Mouse (Mus musculus): ENCODE measurements around the gene Spn. TPM values are rescaled to one million over a fixed set of nuclear protein-coding genes. Genes with fewer than 3 reads are reported as not detected.

Gene Spn
- total RNA-seq, 2 experiments from 2014 or later, result 15.8 to 60.0 TPM

DNA sequence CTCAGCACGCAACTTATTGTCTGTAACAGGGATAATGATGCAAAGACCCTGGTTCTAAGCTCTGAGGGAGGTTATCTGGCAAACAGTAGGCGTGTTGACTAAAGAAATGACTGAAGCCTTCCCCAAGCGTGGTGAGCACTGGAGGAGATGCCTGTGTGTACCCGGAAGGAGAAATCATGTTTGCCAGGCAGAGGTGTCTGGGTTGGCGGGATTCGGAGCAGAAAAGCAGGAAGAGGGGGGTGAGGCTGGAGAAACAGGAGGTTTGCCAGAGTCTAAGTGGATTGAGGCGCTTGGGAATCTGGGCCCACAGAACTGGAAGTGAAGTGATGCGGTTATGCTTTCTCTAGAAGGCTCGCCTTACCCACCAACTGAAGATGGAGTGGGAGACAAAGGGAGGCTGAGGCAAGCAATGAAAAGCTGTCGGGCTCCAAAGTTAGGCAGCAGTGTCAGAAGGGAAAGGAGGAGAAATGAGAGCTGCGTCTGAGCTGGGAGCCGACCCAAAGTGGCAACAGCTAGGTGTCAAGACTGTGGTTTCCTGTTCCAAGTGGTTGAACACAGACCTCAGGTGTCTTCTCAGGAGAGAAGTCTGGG, 25.3 kb downstream of the Spn start:
- ATAC-seq (replicated peaks; ENCODE audit: low FRiP score, poor library complexity, severe bottlenecking), result no peak

DNA sequence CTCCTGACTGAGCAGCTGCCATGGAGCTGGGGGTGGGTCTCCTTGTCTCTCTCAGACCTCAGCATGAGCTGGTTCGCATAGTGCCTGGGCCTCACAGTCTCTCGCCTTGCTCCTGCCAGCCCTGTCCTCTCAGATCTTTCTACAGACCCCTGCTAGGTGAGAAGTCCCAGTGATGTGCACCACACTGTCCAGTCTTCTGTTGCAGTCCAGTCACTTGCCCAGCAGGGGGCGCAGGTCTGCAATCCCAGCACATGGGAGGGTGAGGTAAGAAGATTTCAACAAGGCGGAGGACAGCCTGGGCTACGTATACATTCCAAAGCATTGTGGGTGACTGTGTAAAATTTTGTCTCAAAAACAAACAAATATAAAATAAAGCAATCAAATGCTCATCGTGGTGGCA, 26.2 kb downstream of the Spn start:
- ATAC-seq (replicated peaks; ENCODE audit: low FRiP score, poor library complexity, severe bottlenecking), result peak; percentile 67

DNA sequence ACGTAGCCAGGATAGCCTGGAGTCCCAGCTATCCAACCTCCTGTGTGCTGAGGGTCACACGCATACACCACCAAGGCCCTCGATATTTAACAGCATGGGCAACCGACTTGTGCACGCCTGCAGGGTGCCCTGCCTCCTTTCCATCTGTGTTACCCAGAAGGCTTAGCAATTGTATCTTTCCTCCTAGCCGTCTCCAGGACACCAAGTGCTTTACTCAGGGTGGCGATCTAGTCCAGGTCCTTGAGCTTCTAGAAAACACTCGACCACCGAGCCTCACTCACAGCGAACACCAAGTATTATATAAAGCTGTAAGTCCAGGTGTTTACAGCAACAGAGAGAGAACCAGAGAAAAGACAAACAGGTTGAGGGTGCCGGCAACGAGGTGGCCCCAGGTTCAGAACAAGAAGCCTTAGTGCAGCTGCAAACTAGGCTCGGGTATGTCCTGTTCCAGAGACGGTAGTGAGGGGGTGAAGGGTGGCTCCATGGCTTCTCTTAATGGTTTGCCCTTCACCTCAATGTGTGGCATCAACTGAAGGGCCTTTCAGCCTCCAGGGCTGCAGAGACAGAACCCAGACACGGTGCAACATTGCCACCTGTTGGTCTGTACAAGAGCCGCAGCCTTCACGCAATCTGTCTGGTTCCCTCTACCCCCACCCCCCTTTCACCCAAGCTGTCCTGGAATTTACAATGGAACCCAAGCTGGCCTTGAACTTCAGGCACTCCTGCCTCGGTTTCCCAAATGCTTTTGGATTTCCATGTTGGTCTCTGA, 27.2 kb downstream of the Spn start:
- ATAC-seq (replicated peaks; ENCODE audit: low FRiP score, poor library complexity, severe bottlenecking), result peak; percentile 70

DNA sequence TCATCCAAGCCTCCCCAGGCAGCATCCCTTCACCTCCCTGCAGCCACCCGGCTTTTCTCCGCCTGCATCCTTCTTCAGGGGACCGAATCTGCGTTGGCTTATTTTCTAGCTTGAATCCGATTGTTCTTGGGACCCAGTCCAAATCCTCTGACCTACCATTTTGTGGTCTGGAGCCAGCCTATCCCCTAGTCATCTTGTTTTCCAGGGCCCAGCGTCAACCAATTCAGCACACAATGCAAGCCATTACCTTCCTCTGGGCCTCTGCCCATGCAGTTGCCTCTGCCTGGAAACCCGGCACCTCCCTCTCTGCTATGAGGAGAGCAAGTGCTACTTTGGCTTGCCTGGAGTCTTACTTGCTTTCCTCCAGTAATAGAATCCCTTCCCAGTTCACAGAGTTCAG, 32.1 kb downstream of the Spn start:
- ATAC-seq (replicated peaks; ENCODE audit: low FRiP score, poor library complexity, severe bottlenecking), result no peak

DNA sequence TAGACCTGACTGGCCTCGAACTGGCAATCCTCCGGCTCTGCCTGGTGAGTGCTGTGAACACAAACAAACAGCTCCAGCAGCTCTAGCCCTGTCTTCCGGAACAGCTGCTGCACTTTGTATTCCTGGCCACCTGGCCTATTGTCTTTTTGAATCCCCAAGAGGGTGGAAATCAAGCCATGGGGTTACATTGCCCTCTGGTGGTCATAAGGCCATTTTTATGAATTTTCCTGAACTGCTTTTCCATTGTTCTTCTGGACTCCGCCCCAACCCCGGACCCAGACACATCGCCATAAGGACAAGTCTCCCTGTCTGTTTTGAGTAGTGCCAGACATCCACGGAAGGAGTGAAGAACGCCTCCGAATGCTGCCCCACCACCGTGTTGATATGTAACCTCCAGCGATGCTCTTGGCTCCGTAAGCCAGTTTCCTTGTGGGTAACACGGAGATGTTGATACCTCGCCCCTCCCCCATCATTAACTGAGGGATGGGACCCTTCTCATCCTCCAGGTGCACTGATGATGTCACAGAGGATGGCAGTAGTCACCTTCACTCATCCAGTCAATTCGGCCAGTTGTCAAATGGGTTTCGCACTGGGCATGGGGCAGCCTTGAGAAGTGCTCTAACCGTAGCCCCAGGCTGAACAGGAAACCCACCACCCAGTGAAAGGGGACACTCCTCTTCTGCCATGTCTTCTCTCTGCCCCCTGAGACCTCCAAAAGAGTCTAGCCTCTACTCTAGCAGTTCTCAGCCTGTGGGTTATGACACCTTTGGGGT, 32.9 kb downstream of the Spn start:
- peak; percentile 54 for ATAC-seq (replicated peaks; ENCODE audit: low FRiP score, poor library complexity, severe bottlenecking)

DNA sequence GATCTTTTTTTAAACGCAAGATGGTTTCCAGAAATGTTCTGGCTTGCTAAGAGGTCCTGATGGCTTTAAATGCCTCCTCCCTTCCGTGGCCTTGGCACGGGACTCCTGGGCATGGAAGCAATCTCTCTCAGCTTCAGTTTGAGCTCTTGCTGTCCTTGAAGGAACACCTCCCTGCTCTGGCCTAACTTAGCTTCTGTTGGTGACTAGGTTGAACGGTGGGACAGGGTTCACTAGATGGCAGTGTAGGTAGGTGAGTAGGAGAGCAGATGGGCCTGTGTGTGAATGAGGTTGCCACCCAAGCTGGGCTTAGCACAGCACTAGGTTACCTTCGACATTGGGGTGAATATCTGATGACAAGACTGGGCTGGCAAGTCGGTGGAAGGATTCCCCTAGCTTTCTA, 33.7 kb downstream of the Spn start:
- peak; percentile 54 for ATAC-seq (replicated peaks; ENCODE audit: low FRiP score, poor library complexity, severe bottlenecking)

DNA sequence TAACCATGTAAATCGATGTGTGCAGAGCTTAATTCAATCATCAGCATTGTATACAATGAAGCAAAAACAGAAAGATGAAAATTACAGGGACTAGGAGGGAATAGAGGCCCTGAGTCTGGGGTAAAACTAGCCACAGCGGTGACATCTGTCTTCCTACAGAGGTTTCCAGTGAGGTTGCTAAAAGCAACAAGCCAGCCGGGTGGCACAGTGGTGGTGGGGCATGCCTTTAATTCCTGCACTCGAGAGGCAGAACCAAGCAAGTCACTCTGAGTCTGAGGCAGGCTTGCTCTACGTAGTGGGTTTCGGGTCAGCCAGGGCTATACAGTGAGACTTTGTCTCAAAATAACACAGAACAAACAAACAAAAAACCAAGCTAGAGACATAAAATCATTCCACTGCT, 35.5 kb downstream of the Spn start:
- ATAC-seq (replicated peaks; ENCODE audit: low FRiP score, poor library complexity, severe bottlenecking), result no peak

DNA sequence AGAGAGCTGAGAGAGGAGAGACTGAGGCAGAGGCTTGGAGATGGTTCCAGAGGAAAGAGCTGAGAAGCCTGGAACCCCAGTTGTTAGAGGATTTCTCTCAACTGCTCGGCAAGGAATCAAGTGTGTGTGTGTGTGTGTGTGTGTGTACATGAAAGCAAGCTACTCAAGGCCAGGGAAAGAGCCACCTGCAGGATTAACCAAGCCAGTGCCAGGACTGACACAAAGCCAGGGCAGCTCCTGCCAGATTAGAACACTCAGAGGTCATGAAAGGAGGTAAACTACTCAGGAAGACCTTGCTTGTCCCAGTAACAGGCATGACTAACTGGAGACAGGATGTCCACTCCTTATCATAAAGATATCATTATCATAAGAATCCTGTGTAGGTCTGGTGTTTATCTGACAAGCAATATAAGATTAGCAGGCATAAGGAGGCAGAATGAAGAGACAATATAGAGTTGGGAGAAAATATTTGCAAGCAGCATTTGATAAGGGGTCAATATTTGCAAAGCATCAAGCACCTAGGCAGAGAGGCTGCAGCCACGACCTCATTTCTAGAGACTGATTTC, 36.1 kb downstream of the Spn start:
- no peak for ATAC-seq (replicated peaks; ENCODE audit: low FRiP score, poor library complexity, severe bottlenecking)

DNA sequence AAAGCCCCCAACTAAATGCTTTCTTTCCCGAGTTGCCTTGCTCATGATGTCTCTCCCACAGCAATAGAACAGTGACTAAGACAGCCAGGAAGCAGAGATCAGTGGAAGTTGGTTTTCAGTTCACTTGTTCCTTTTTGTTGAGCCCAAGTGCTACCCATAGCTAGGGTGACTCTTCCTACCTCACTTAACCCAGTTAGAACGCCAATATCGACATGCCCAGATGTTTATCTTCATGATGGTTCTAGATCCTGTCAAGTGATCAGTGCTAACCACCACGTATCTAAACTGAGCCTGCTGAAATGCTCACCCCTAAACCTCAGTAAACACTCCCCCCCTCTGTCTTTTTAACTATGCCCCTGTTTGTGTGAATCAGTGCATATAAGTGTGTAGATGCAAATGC, 38.1 kb downstream of the Spn start:
- ATAC-seq (replicated peaks; ENCODE audit: low FRiP score, poor library complexity, severe bottlenecking), result no peak

DNA sequence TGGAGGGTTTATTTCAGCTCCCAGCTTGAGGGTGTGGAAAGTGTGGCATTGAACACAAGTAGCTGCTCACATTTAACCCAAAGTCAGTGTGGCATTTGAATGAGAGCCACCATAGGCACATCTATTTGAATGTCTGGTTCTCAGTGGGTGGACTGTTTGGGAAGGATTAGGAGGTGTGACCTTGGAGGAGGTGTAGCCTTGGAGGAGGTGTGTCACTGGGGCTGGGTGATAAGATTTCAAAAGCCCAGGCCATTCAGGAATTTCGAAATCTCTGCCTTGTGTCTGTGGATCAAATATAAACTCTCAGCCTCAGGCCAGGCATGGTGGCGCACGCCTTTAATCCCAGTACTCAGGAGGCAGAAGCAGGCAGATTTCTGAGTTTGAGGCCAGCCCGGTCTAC, 38.7 kb downstream of the Spn start:
- ATAC-seq (replicated peaks; ENCODE audit: low FRiP score, poor library complexity, severe bottlenecking), result no peak

DNA sequence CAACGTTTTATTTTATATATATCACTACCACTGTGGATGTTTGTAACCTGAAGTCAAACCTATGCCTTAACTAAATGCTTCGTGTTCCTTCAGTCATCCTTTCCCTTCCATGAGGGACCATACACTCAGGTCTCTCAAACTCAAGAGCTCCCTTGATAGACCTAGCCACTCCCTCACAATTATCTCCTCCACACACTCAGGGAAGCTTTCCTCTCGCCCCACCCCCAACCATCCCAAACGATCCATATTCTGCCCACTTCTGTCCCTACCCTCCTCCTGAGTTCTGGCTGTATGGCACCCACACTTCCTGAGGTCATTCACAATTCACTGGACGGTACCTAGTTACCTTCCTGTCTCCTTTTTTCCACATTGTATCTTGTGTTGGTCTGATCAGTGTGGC, 39.1 kb downstream of the Spn start:
- peak; percentile 60 for ATAC-seq (replicated peaks; ENCODE audit: low FRiP score, poor library complexity, severe bottlenecking)

DNA sequence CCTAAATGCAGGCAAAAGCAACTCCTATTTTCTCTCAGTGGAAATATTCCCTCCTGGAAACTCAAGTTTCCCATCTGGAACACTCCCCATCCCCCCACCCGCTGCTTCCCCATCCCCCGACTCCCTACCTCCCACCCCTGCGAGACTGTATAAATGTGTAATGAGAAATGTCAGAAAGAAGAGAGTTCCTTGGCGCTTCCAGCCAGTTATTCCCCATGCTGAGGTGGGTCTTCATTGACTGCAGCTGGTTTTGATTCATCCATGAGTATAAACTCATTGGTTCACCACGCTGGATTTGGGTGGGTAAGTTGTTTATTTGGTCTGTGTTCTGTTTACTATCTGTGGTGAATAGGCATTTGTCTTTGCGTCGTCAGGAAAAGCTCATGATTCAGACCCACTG, 41.2 kb downstream of the Spn start:
- ATAC-seq (replicated peaks; ENCODE audit: low FRiP score, poor library complexity, severe bottlenecking), result no peak

DNA sequence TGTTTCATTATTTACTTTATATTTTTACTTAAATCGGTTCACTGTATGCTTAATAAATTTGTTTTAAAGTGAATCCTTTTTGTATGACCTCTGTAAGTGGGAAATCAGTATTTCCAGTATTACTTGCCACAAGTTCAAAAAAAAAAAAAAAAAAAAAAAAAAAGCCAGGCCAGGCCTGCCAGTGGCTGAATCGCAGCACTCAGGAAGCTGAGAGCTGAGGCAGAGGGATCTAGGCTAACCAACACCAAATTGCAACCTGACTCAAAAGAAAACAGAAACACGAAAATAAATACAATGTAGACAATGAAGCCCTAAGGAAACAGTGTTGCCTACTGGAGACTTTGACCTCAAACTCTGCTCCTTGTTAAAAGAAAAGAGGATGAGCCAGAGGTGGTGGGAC, 43.7 kb downstream of the Spn start:
- no peak for ATAC-seq (replicated peaks; ENCODE audit: low FRiP score, poor library complexity, severe bottlenecking)

DNA sequence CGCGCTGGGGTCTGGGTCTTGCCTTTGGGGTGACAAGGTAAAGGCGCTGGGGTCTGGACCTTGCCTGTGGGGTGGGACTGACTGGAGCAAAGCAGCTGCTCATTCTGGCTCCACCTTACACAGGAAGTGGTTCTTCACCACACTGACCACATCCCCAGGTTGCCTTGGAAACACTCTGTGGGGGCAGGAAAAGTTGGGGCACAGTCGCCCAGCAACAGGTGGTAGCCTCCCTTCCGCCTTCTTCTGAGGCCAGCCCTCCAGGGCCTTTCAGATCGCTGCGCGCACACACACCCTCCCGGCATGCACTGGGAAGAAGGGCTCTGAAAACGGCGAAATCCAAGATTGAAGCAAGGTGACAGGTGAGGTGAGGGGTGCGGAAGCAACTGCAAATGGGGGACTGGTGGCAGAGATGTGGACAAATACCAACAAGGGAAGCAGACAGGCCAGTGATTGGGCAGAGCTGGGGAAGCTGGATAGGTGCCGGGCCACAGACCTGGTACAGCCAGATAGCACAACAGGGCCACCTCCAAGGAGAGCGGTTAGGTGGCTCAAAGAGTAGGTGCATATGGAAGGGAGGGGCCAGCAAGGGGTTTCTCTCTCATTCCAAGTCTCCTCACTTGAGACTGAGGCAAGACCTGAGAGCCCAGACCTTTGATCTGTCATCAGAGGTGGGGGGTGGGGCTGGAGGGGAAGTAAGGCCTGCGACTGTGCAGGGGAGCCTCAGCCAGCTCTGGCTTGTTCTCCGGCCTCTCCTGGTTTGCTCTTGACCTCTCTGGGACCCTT, 46.3 kb downstream of the Spn start, which contains the start of gene AI467606:
Gene AI467606, plus strand, starts transcription at position 246 of the 783 bp plus-strand sequence.
- peak; percentile 83 for ATAC-seq (replicated peaks; ENCODE audit: low FRiP score, poor library complexity, severe bottlenecking)

DNA sequence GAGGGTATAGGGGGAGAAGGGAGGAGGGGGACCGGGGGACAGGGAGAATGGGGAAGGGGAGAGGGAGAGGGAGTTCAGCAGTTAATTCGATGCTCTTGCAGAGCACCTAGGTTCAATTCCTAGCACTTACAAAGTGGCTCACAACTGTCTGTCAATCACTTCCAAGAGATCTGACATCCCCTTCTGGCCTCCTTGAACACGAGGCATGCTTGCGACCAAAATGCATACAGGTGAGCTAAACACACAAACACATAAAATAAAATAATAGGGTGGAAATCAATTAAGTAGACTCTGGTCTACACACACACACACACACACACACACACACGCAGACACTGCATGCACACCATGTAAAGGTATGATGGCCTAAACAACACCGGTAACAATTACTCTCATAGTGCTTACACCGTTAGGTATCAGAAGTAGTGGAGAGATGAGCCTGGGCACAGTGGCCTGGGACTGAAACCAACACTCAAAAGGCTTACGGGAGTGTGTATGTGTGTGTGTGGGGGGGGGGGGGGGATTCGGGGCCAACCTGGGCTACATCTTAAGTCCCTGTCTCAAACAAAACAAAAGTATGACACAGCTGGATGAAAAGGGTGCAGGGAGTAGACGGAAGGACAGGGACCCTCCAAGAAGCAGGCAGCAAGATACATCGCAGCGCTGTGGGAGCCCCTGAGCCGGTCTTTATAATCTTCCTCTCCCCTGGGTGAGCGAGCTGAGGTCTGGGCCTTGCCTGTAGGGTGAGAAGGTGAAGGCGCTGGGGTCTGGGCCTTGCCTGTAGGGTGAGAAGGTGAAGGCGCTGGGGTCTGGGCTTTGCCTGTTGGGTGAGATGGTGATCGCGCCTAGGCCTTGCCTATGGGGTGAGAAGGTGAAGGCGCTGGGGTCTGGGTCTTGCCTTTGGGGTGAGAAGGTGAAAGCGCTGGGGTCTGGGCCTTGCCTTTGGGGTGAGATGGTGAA, 47.2 kb downstream of the Spn start:
- peak; percentile 13 for ATAC-seq (replicated peaks; ENCODE audit: low FRiP score, poor library complexity, severe bottlenecking)

DNA sequence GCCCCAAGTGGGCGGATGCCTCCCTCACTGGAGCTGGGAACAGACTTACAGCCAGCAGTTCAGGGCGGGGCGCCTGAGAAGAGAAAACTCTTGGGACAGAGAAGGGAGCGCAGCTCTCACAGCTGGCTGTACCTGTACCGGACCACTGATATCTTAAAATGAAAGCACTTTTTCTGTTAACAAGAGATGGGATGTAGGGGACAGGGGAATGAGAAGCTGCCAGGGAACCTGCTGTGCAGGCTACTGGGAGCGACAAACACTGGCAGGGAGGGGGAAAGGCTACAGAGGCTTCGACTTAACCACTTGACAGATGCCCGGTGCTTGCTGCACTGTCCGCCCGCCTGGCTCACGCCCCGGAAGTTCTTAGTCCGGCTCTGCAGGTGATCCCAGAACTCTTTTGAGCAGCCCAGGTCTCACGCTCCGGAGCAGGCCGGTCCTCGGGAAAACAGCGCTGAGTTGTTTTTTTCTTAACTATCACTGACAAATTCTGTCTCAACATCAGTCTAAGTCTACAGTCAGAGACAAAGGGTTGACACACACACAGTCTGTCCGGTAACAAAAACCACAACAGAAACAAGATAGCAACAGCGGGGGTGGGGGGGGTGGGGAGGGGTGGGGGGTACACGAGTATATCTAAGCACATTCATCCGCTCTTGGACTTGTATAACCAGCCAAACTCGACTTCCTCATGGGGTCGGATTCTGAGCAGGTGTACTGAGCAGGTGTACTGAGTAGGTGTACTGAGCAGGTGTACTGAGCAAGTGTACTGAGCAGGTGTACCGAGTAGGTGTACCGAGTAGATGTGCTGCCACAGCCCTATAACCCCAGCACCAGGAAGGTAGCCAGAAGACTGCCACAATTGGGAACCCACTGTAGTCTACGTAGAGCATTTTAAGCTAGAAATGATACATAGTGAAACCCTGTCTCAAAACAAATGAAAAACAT, 48.5 kb downstream of the Spn start:
- peak; percentile 41 for ATAC-seq (replicated peaks; ENCODE audit: low FRiP score, poor library complexity, severe bottlenecking)

DNA sequence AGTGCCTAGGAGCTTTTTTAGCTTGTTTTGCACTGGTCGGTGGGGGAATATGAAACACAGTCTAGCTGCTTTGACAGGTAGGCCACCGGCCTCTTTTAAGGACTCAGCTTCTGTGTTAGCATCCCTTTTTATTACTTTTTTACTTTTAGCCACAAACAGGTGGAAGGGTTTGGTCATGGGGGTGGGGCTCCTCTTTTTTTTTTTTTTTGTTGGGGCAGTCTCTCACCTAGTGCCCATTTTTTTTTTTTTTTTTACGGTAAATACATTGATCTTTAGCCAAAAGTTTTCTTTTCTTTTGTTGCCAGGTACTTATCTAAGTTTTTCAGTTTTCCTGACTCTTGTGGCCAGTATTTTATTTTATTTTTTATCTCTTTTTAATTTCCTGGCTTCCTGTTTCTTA, 49.5 kb downstream of the Spn start:
- ATAC-seq (replicated peaks; ENCODE audit: low FRiP score, poor library complexity, severe bottlenecking), result no peak

Data from erythroblast, adult 5-6 weeks (primary cell).